Mouse (Mus musculus) lung, adult 2 months (tissue): ENCODE measurements around the gene Rinl.

Experiments used
- CTCF ChIP-seq: fragments of 200-500 bp; IDR thresholded peaks from 2 replicates; pipeline ENCODE4 v1.5.1; 2011; ENCODE audit warnings: mild to moderate bottlenecking, low read length, control low read depth; ENCODE audit not compliant: insufficient read depth
- POLR2A ChIP-seq: fragments of 200-500 bp; IDR thresholded peaks from 2 replicates; pipeline ENCODE4 v1.6.1; 2011; ENCODE audit warnings: low read depth, mild to moderate bottlenecking, control low read depth, low read length, borderline replicate concordance; ENCODE audit errors: extremely low read depth

DNA sequence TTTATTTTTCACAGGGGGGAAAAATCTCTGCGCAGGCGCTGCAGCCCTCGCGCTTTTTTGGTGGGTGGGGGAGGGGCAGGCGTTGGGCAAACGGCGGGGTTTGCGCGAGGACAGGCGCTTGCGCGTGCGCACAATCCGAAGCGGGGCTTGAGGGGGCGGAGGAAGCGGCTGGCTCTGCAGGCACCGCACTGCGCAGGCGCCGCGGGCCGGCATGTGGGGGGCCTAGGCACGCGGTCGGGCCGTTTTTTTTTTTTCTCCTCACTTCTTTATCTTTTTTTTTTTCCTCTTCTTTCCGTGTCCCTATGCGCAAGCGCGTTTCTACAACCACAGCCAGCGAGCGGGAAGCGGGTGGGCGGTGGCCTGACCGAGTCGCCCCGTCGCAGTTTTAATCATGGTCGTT lies 22.5 kb downstream of the Rinl start:
- TF ChIP-seq POLR2A (no peak), CTCF (no peak)
